Mouse (Mus musculus): ENCODE measurements around the gene St3gal3.

DNA sequence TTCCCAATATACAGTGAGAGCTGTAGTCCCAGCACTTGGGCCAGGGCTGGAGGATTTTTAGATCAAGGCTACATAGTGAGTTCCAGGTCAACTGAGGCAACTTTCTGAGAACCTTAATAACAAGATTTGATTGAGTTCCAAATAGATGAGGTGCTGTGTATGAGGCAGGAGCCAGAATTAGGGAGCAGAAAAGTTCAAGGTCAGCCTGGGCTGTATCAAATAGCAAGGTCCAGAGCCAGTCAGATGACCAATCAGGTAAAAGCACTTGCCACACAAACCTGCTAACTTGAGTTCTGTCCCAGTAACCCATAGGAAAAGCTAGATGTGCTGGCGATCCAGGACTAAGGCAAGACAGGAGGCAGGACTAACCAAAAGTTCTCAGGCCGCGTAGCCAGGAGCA lies 23.0 kb upstream of the St3gal3 start:
- TF ChIP-seq POLR2A (IDR thresholded peaks at IDR 0.05; ENCODE audit: low read depth, low read length) (no peak), CTCF (IDR thresholded peaks at IDR 0.05; ENCODE audit: extremely low read depth, insufficient read length, insufficient replicate concordance, low read depth, low read length) (no peak)
